Mouse (Mus musculus): ENCODE data around the gene Hsd17b7. TPM values are rescaled to one million over a fixed set of nuclear protein-coding genes. Genes with fewer than 3 reads are reported as not detected.
"Not testable (repeated sequence)": the region's sequence is repeated elsewhere in the genome, so short reads cannot be mapped to it uniquely, and the experiment has no call there.

Hsd17b7 gene
- 10 to 100 TPM; 15.7 to 19.4 TPM for total RNA-seq (2021)

- intact Hi-C loops (cut with DNase I), result loop anchor here (2.0 kb wide), 1 partner anchor 168 kb away; no protein-coding TSS in a partner anchor
- peak; percentile 98 to 100 for DNase-seq (ENCODE audit: low spot score in 2 of 2)
These were observed at the start of gene Hsd17b7 for GRCm38 (mm10) chr1:169968792-169969515. Hsd17b7 (minus strand) TSS chr1:169969241.

GRCm38 (mm10) chr1:170014784-170015183, 45.7 kb upstream of the Hsd17b7 start:
- DNase-seq (ENCODE audit: low spot score in 2 of 2), result no peak
- intact Hi-C loops (cut with DNase I), result no loop called here

- intact Hi-C loops (cut with DNase I), result no loop called here
- DNase-seq (ENCODE audit: low spot score in 2 of 2), result peak in 1 of 2 experiments; percentile 4
These were observed 41.9 kb upstream of the Hsd17b7 start for GRCm38 (mm10) chr1:170010716-170011505.

DNA sequence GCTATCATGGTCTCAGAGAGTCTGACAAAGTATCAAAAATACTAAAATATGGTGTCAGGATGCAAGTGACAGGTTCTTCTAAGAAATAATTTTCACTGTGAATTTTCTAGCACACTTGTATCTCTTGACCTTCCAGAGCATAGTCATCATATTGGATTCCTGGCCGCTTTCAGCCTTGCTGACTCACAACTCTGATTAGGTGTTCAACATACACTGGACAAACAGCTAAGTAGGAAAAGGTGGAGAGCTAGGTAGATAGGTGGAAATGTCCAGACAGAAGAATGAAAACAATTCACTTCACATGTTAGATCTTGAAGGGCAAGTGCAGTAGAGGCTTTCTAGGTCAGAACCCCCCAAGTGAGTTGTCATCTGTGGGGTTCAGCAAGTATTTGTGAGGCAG, 40.3 kb upstream of the Hsd17b7 start:
- no peak for DNase-seq (ENCODE audit: low spot score in 2 of 2)
- intact Hi-C loops (cut with DNase I), result no loop called here

- intact Hi-C loops (cut with DNase I), result no loop called here
These were observed 39.6 kb upstream of the Hsd17b7 start for GRCm38 (mm10) chr1:170008432-170009220.

DNA sequence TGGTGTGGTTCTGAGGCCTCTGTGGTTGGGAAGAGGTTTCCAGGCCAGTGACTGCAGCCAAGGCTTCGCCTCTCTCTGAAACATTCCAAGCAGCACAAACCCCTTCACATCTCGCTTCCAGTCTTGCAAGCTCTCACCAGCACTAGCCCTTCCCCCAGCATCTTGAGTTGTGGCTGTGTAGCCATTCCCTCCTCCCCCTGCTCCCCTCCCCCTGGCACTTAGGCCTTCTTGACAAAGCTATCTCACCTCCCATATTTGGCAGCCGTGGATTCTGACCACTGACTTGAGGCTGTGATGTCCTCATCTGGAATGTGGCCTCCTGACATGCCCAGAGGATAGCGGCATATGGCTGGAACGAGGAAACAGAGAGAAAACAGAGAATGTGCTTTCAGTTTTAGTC, 37.5 kb upstream of the Hsd17b7 start:
- intact Hi-C loops (cut with DNase I), result no loop called here

More at GRCm38 (mm10) chr1:170008432-170009220, 39.6 kb upstream of the Hsd17b7 start:
- DNase-seq (ENCODE audit: low spot score in 2 of 2), result no peak

GRCm38 (mm10) chr1:170005297-170005696, 36.3 kb upstream of the Hsd17b7 start:
- no peak for DNase-seq (ENCODE audit: low spot score in 2 of 2)
- intact Hi-C loops (cut with DNase I), result no loop called here

More for the DNA sequence above, 37.5 kb upstream of the Hsd17b7 start:
- DNase-seq (ENCODE audit: low spot score in 2 of 2), result no peak

GRCm38 (mm10) chr1:169993901-169994300, 24.9 kb upstream of the Hsd17b7 start:
- intact Hi-C loops (cut with DNase I); DNase-seq (ENCODE audit: low spot score in 2 of 2): not testable (repeated sequence)

DNA sequence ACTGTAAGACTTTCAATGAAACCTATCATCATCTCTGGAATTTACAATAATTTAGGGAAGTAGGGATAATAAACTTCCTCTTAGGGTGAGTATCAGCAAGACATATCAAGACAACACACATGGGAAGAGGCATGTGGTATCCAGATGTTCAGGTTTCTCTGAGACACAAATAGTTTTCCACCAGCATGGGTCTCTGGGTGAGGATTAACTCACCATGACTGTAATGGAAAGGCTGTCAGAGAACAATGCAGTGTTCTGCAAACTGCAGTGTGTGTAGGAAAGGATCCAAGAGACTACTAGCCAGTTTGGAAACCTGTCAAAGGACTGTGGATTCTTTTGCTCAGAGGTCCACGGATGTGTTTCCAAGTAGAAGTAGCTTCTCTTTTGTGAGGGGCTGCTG, 17.1 kb upstream of the Hsd17b7 start:
- DNase-seq (ENCODE audit: low spot score in 2 of 2), result no peak
- intact Hi-C loops (cut with DNase I), result no loop called here

GRCm38 (mm10) chr1:169977621-169978020, 8.6 kb upstream of the Hsd17b7 start:
- peak in 1 of 2 experiments; percentile 16 for DNase-seq (ENCODE audit: low spot score in 2 of 2)
- intact Hi-C loops (cut with DNase I), result no loop called here

GRCm38 (mm10) chr1:169971998-169972397, 3.0 kb upstream of the Hsd17b7 start:
- no peak for DNase-seq (ENCODE audit: low spot score in 2 of 2)
- intact Hi-C loops (cut with DNase I), result no loop called here

GRCm38 (mm10) chr1:169970936-169971335, 1.9 kb upstream of the Hsd17b7 start:
- no peak for DNase-seq (ENCODE audit: low spot score in 2 of 2)
- intact Hi-C loops (cut with DNase I), result no loop called here

- intact Hi-C loops (cut with DNase I), result loop anchor here (2.0 kb wide), 1 partner anchor 167 kb away; no protein-coding TSS in a partner anchor
- no peak for DNase-seq (ENCODE audit: low spot score in 2 of 2)
These were observed 460 bp upstream of the Hsd17b7 start for GRCm38 (mm10) chr1:169969516-169969886.

- intact Hi-C loops (cut with DNase I), result no loop called here
- DNase-seq (ENCODE audit: low spot score in 2 of 2), result no peak
These were observed 15.9 kb downstream of the Hsd17b7 start for GRCm38 (mm10) chr1:169953106-169953505.

DNA sequence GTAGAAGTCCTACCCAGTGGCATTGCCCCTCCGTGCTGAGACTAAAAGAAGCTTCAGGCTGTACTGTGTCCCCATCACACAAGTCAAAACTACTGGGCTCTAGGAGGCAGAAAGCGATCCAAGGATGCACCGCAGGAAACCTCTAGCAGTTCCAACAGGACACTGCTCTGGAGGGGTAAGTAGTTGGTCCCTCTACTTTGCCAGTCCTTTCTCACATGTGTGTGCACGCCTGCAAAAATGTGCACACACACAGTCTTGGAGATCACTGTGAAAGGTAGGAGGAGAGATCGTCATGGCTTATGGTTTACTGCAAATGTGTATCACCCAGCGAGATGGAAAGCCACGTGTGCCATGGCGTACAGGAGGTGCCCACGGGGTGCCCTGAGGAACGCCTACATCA, 16.4 kb downstream of the Hsd17b7 start:
- DNase-seq (ENCODE audit: low spot score in 2 of 2), result no peak
- intact Hi-C loops (cut with DNase I), result no loop called here

- no peak for DNase-seq (ENCODE audit: low spot score in 2 of 2)
- intact Hi-C loops (cut with DNase I), result no loop called here
These were observed 17.5 kb downstream of the Hsd17b7 start for GRCm38 (mm10) chr1:169951561-169951960.

DNA sequence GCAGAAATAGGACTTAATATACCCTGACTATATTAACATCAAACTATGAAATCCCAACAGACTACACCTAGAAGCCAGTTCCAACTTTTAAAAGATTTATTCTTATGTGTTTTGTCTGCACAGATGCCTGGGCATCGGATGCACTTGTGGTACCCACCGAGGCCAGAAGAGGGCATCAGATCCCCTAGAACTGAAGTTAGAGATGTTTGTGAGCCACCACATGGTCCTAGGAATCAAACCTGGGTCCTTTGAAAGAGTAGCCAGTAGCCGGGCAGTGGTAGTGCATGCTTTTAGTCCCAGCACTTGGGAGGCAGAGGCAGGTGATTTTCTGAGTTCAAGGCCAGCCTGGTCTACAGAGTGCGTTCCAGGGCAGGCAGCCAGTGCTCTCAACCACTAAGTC, 18.4 kb downstream of the Hsd17b7 start:
- intact Hi-C loops (cut with DNase I), result no loop called here
- DNase-seq (ENCODE audit: low spot score in 2 of 2), result no peak

- intact Hi-C loops (cut with DNase I), result no loop called here
These were observed 19.1 kb downstream of the Hsd17b7 start for GRCm38 (mm10) chr1:169949981-169950380.

GRCm38 (mm10) chr1:169948866-169949265, 20.2 kb downstream of the Hsd17b7 start:
- intact Hi-C loops (cut with DNase I), result no loop called here
- no peak for DNase-seq (ENCODE audit: low spot score in 2 of 2)

More at GRCm38 (mm10) chr1:169949981-169950380, 19.1 kb downstream of the Hsd17b7 start:
- DNase-seq (ENCODE audit: low spot score in 2 of 2), result no peak

- intact Hi-C loops (cut with DNase I), result no loop called here
- no peak for DNase-seq (ENCODE audit: low spot score in 2 of 2)
These were observed 20.8 kb downstream of the Hsd17b7 start for GRCm38 (mm10) chr1:169948280-169948679.
